8 mouse cellular contexts compared by ENCODE assay signal in the genomic region with DNA sequence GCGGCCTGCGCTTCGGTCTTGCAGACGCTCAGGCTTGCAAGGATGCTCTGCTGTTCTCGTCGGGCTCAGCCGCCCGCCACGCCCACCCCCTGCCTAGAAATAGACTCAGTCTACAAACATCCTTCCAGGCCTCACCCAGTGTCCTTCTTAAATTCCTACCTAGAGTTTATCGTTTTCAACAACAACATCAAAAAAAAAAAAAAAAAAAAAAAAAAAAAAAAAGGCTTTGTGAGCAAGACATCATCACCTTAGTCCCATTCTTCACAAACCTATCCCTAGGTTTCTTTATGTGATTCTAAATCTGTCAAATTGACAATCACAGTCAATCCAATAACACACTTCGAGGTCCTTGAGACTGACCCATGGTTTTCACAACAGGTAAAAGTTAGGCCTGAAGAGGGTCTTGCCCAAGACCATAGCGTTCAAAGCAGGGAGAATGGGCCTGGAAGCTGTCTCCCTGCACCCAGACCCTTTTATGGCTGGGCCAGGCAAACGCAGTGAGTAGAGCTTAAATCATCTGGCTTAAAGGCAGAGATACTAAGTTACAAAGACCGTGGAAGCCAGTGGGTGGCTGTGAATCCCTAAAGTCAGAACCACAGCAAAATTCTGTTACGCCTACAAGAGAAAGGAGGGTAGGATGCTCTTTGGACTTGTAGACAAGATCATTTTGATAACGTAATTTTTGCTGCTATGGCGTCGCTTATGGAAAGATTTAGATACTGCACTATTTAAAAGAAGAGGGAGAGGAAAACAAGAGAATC. TPM values are rescaled to one million over a fixed set of nuclear protein-coding genes. Genes with fewer than 3 reads are reported as not detected.
A peak's percentile ranks its signal among the peaks of the same experiment; 100 is the strongest.
DNase-seq lines count a peak whose midpoint lies in the region; ATAC-seq and TF ChIP-seq lines count a peak whose summit lies in the region.

No protein-coding gene starts in this region.

- peak overlapping the region; percentile 18 to 66; a peak in 3 of 4 replicates for H3K4me3 ChIP-seq in heart, embryonic 14.5 days (ENCODE audit: control insufficient read depth in 1 of 2, insufficient read depth in 1 of 2, low read depth in 1 of 2, low read length in 2 of 2)
- peak overlapping the region; percentile 75; the same call in 1 of the 2 replicates for H3K4me3 ChIP-seq in G1E (ENCODE audit: low read depth, low read length)
- H3K4me3 ChIP-seq in forebrain, embryonic 15.5 days, result peak overlapping the region; percentile 75
- H3K4me3 ChIP-seq in midbrain, embryonic 10.5 days, result peak overlapping the region; percentile 75

- 0 out of 4 replicates have a peak, but pooled peaks cover 0 to 3% of the 10 kb centered on the region in 2 experiments for H3K4me1 ChIP-seq in heart, embryonic 14.5 days (ENCODE audit: control insufficient read depth in 2 of 2, insufficient read depth in 2 of 2, low read length in 2 of 2)
- H3K4me1 ChIP-seq in G1E (ENCODE audit: insufficient read depth, low read depth, low read length), result peaks cover 10% of the 10 kb centered on the region
- peaks cover 30% of the 10 kb centered on the region for H3K4me1 ChIP-seq in forebrain, embryonic 15.5 days
- peaks cover 12% of the 10 kb centered on the region for H3K4me1 ChIP-seq in midbrain, embryonic 10.5 days

- H3K9me3 ChIP-seq in heart, embryonic 14.5 days (ENCODE audit: control insufficient read depth, low read length), result no peaks in the 10 kb centered on the region
- H3K9me3 ChIP-seq in G1E (replicated peaks), result no peaks in the 10 kb centered on the region
- H3K9me3 ChIP-seq in forebrain, embryonic 15.5 days, result no peaks in the 10 kb centered on the region
- peaks cover 2% of the 10 kb centered on the region for H3K9me3 ChIP-seq in midbrain, embryonic 10.5 days (replicated peaks)

- H3K9ac ChIP-seq in heart, embryonic 14.5 days (ENCODE audit: low read length), result no peak overlapping the region
- H3K9ac ChIP-seq in forebrain, embryonic 15.5 days (replicated peaks), result no peak overlapping the region

- intact Hi-C loops in heart, postnatal 14 days (cut with DNase I), result no loop called here

- no peak for DNase-seq in heart, postnatal 14 days
- DNase-seq in G1E (ENCODE audit: low spot score), result no peak
- DNase-seq in midbrain, embryonic 10.5 days (ENCODE audit: low spot score), result no peak
- DNase-seq in adrenal gland, postnatal 14 days, result no peak
- no peak for DNase-seq in layer of hippocampus, postnatal 10 days (ENCODE audit: low spot score in 2 of 2)
- no peak for DNase-seq in urinary bladder, postnatal 36 days (ENCODE audit: low spot score in 2 of 2)

- no peaks in the 10 kb centered on the region for H3K36me3 ChIP-seq in heart, embryonic 14.5 days (ENCODE audit: control insufficient read depth, insufficient read depth, low read length)
- H3K36me3 ChIP-seq in G1E (replicated peaks), result peaks cover 11% of the 10 kb centered on the region
- H3K36me3 ChIP-seq in forebrain, embryonic 15.5 days, result no peaks in the 10 kb centered on the region
- no peaks in the 10 kb centered on the region for H3K36me3 ChIP-seq in midbrain, embryonic 10.5 days

- H3K4me2 ChIP-seq in heart, embryonic 14.5 days (ENCODE audit: low read length), result peak overlapping the region; percentile 76
- H3K4me2 ChIP-seq in forebrain, embryonic 15.5 days (replicated peaks), result peak overlapping the region; percentile 39

- no peak for ATAC-seq in heart, embryonic 14.5 days (ENCODE audit: insufficient number of reproducible peaks, insufficient read depth, low FRiP score, low read depth)
- no peak for ATAC-seq in G1E (ENCODE audit: extremely low read depth, insufficient number of reproducible peaks, low FRiP score, poor library complexity, severe bottlenecking)
- no peak for ATAC-seq in forebrain, embryonic 15.5 days (replicated peaks)

- no peak overlapping the region for H3K27ac ChIP-seq in heart, embryonic 14.5 days (replicated peaks in 1 of 2; ENCODE audit: control insufficient read depth in 1 of 2, insufficient read depth in 1 of 2, low read depth in 2 of 2, low read length in 2 of 2)
- H3K27ac ChIP-seq in forebrain, embryonic 15.5 days (replicated peaks), result peak overlapping the region; percentile 98
- H3K27ac ChIP-seq in midbrain, embryonic 10.5 days (replicated peaks), result peak overlapping the region; percentile 94

- no peaks in the 10 kb centered on the region for H3K27me3 ChIP-seq in heart, embryonic 14.5 days (ENCODE audit: control insufficient read depth, insufficient read depth, low read length)
- peaks cover 13% of the 10 kb centered on the region for H3K27me3 ChIP-seq in G1E (ENCODE audit: insufficient read depth, low read length)
- H3K27me3 ChIP-seq in forebrain, embryonic 15.5 days, result no peaks in the 10 kb centered on the region
- H3K27me3 ChIP-seq in midbrain, embryonic 10.5 days (ENCODE audit: low read depth, poor library complexity, severe bottlenecking), result peaks cover 10% of the 10 kb centered on the region

- 33% methylated on average over 16 of the region's 18 CpGs for WGBS in heart, embryonic 14.5 days
- 33% methylated on average over 18 of the region's 18 CpGs for WGBS in forebrain, embryonic 15.5 days
- WGBS in midbrain, embryonic 10.5 days, result 32% methylated on average over 18 of the region's 18 CpGs

- no peak for TF ChIP-seq CTCF in G1E (IDR thresholded peaks at IDR 0.05; ENCODE audit: low read depth, low read length)

RNA-seq across cellular contexts. Expression of a gene that starts 0.5 kb away (rescaled TPM):
- polyA plus RNA-seq in heart, embryonic 14.5 days (2014; fragmentation: Nextera tagmentation; extraction: Ambion mirVana), result 6.7 and 7.5 TPM in 2 replicates
- 1 to 10 TPM; 7.5 to 7.6 TPM for total RNA-seq in heart, postnatal 14 days (2021)
- total RNA-seq in G1E (2014; fragmentation: Nextera tagmentation), result 6.1 and 6.4 TPM in 2 replicates
- 2.3 and 3.4 TPM in 2 replicates for total RNA-seq in G1E (2017)
- 1.8 TPM in 2 replicates for polyA plus RNA-seq in G1E (2012)
- polyA plus RNA-seq in forebrain, embryonic 15.5 days (2015; fragmentation: Nextera tagmentation; extraction: Ambion mirVana), result 39.1 and 40.5 TPM in 2 replicates
- 6.9 and 11.4 TPM in 2 replicates for polyA plus RNA-seq in midbrain, embryonic 10.5 days (2016; fragmentation: Nextera tagmentation; extraction: Ambion mirVana)
- 3.7 and 5.2 TPM in 2 replicates for total RNA-seq in adrenal gland, postnatal 14 days (2021)
- total RNA-seq in layer of hippocampus, postnatal 10 days (2021), result 10 to 100 TPM; 69.3 to 78.0 TPM

RNA-seq across cellular contexts. Expression of a gene that starts 59.3 kb away (rescaled TPM):
- polyA plus RNA-seq in heart, embryonic 14.5 days (2014; fragmentation: Nextera tagmentation; extraction: Ambion mirVana), result 4.5 and 5.1 TPM in 2 replicates
- total RNA-seq in heart, postnatal 14 days (2021), result 10 to 100 TPM; 16.1 to 16.4 TPM
- 46.3 and 57.9 TPM in 2 replicates for total RNA-seq in G1E (2014; fragmentation: Nextera tagmentation)
- 6.9 and 7.7 TPM in 2 replicates for total RNA-seq in G1E (2017)
- 10.4 and 12.0 TPM in 2 replicates for polyA plus RNA-seq in G1E (2012)
- polyA plus RNA-seq in forebrain, embryonic 15.5 days (2015; fragmentation: Nextera tagmentation; extraction: Ambion mirVana), result 7.1 and 8.5 TPM in 2 replicates
- polyA plus RNA-seq in midbrain, embryonic 10.5 days (2016; fragmentation: Nextera tagmentation; extraction: Ambion mirVana), result 6.1 and 7.4 TPM in 2 replicates
- 12.7 and 15.1 TPM in 2 replicates for total RNA-seq in adrenal gland, postnatal 14 days (2021)
- total RNA-seq in layer of hippocampus, postnatal 10 days (2021), result 10 to 100 TPM; 17.4 to 18.7 TPM

Comparison
In these comparisons a context has a peak if more than half of its experiments do, and no peak if none do; other contexts are left out.
1. H3K27ac ChIP-seq: peak in forebrain, embryonic 15.5 days (single experiment) and midbrain, embryonic 10.5 days (single experiment); none in heart, embryonic 14.5 days (0 of 2).
2. RNA of a gene that starts 0.5 kb away (total RNA-seq): 69.3 to 78.0 TPM in layer of hippocampus, postnatal 10 days; 7.5 to 7.6 TPM in heart, postnatal 14 days, 2.3 to 6.4 TPM in G1E and 3.7 to 5.2 TPM in adrenal gland, postnatal 14 days; every median in the first group is over 4 times any median in the second.
3. Peak in every context shown above with its lines, with median percentiles within 50 percentile points of each other: H3K4me3 ChIP-seq.